Mouse (Mus musculus): ENCODE data around the gene Gm45208. TPM values are rescaled to one million over a fixed set of nuclear protein-coding genes. Genes with fewer than 3 reads are reported as not detected.
"Not testable (repeated sequence)": the region's sequence is repeated elsewhere in the genome, so short reads cannot be mapped to it uniquely, and the experiment has no call there.

The Gm45208 gene
- total RNA-seq (2021) = 0.52 TPM in 1 of 2 replicates, not detected in the other
- long read RNA-seq, experiment 1 = 0 reads
- long read RNA-seq, experiment 2, partial matches to known transcripts = 0 of 3 reads
- long read RNA-seq, experiment 2, other reads (novel, unspliced or antisense) = 3 of 3 reads

DNA sequence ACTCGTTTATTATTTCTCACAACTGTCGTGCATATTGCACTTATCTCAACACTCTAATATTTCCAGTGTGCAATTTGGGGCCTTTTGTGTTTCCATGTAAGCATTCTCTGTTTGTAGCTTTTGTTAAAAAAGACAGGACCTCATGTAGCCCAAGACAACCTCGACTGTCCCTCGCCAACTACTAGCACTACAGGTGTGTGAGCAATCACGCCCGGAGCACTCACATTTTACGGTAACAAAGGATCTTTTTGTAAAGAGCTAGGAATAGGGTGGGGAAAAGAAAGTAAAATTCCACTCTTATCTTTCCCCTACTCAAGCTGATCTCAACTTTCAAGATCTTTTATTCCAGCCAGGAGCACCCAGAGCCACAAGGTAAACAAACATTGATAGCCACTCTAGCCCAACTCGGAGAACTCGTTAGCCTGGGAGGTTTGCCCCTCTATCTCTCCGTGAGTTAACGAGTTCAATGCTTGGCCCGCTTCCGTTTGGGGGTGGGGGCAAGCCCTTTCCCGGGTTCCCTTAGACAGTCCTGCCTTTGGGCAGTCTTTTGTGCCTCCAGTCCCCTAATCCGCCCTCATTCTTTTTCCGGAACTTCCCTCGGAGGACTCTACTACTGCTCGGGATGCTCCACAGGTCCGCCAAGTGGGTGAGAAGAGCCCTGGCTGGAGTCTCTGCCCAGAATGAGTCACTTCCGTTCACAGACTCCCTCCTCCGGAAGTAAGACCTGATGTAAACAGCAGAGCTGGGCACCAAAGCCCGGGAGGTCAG is at the start of gene Gm45208:
TSS of gene Gm45208 (plus strand) at position 732 of the 768 bp plus-strand sequence.
- peak; percentile 78 for DNase-seq

DNA sequence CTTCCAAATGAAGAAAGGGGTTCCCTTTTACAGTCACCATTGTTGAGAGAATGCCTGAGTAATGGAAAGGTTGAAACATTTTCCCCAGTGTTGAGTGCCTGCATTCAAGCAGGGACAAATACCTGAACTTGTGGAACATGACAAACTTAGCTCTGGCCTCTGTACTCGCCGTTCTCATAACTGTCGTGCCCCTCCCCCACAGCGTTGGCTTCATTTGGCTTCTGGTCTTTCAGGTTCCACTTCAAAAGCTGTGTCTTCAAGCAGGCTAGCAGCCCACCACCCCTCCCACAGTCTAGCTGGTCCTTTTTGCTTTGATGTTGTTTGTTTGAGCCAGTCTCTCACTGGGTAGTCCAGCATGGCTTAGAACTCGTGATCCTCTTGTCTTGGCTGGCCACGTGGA is 49.3 kb upstream of the Gm45208 start:
- no peak for DNase-seq

- peak; percentile 60 for DNase-seq
Measured at GRCm38 (mm10) chrX:7673578-7674281, 48.3 kb upstream of the Gm45208 start.

GRCm38 (mm10) chrX:7674284-7675000 is 47.6 kb upstream of the Gm45208 start:
- peak; percentile 42 for DNase-seq

GRCm38 (mm10) chrX:7675001-7675380 is 47.1 kb upstream of the Gm45208 start:
- no peak for DNase-seq

GRCm38 (mm10) chrX:7678986-7679385 is 43.1 kb upstream of the Gm45208 start:
- no peak for DNase-seq

GRCm38 (mm10) chrX:7679405-7680056 is 42.5 kb upstream of the Gm45208 start:
- DNase-seq = peak; percentile 94

DNA sequence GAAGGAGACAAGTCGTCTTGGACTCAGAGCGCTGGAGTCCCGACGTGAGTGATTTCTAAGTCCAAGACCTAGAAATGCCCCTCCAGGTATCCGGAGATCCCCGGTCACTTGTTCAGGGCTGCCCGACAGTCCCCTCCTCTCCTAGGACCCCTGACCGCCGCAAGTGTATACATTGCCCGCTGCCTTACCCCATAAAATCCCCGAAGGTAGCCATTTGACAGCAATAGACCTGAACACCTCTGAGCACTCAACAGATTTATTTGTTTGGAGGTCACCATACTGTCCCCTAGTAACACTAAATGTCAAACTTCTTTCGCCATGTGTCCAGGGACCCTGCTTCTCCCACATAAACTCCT is 42.0 kb upstream of the Gm45208 start:
- DNase-seq = no peak

GRCm38 (mm10) chrX:7680864-7681263 is 41.2 kb upstream of the Gm45208 start, which contains the start of gene Magix:
Magix (minus strand) TSS chrX:7681251.
- DNase-seq = no peak

GRCm38 (mm10) chrX:7688321-7688720 is 33.7 kb upstream of the Gm45208 start:
- DNase-seq = no peak

DNA sequence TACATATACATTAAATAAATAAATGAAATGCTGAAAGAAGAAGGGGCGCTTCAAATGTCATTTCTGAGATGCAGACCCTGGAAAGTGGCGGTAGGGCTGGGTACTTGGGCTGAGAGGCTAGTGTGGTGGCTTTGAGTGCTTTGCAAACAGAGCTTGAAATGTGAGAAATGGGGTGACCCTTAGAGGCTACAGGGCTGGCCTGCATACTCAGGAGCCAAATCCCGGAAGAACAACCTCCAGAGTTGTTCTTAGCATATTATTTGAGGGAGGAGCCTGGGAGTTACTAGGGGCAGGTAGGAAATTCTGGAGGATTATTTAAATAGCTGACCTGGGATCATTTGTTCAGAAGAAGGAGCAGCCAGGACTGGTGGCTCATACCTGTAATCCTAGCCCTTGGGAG is 31.6 kb upstream of the Gm45208 start:
- no peak for DNase-seq

DNA sequence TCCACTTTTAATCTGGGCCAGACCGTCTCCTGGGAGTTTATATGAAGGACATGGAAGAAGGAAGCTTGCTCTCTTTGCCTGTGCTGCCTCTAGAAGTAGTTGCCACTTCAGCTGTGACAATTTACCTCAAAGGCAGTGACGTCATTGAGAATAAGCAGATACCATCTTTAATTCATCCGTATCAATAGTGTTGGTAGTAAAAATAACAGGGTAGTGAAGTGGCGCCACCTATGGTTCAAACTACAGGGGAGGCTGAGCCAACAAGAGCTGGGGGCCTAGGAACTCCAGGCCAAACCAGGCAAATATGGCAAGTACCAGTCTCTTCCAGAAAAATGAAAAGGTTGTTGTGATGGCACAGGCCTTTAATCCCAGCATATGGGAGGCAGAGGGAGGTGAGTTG is 29.2 kb upstream of the Gm45208 start:
- no peak for DNase-seq

DNA sequence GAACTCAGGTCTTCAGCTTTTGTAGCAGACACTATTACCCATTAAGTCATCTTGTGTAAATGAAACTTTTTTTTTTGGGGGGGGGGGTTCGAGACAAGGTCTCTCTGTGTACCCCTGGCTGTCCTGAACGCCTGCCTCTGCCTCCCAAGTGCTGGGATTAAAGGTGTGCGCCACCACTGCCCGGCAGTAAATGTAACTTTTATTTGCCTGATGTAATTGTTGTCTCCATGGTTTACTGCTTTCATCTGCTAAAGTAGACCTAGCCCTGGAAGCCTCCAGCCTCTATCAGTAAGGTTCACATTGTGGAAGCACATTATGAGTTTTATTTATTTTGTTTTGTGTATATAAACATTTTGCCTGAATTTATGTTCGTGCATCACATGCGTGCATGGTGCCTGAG is 25.5 kb upstream of the Gm45208 start:
- DNase-seq = no peak

- peak; percentile 87 for DNase-seq
Measured at GRCm38 (mm10) chrX:7696954-7697381, 25.1 kb upstream of the Gm45208 start, which contains the start of gene Gpkow. Gpkow (plus strand) TSS chrX:7697131.

DNA sequence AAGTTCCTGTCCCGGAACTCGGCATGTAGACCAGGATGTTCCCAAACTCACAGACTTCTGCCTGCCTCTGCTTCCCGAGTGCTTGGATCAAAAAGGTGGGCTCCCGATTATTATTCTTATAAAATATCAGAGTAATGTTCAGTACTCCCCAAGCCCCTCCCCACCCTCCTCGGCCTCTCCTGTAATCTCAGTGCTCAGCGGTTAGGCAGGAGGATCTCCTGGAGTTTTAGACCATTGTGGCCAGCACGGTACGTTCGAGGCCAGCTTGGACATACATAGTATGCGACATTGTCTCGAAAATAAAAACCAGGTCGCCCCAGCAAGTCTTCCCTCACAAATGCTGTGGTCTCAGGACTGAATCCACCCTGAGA is 8.3 kb upstream of the Gm45208 start:
- not testable (repeated sequence) for DNase-seq

GRCm38 (mm10) chrX:7714135-7714899 is 7.7 kb upstream of the Gm45208 start, which contains the start of gene Wdr45:
Wdr45 (plus strand) TSS chrX:7714333.
- peak; percentile 93 for DNase-seq

GRCm38 (mm10) chrX:7716058-7716457 is 6.0 kb upstream of the Gm45208 start:
- not testable (repeated sequence) for DNase-seq

- no peak for DNase-seq
Measured at GRCm38 (mm10) chrX:7722282-7722611, 202 bp downstream of the Gm45208 start.

DNA sequence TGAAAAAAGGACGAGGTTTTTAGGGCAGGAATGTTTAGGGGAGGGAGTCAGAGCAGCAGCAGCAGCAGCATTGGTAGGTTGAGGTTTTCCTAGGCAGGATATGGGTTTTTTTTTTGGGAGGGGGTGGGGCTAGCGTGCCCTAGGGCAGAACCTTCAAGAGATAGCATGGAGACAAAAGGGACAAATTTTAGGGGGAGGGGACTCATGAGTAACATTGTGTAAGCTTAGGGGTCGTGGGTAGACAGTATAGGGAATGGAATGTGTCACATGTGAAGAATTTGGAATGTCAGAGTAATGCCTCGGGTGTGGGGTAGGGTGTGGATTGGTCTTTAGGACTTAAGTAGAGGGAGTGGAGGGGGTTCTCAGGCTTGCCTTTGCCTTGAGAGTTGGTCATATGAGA is 646 bp downstream of the Gm45208 start:
- no peak for DNase-seq

DNA sequence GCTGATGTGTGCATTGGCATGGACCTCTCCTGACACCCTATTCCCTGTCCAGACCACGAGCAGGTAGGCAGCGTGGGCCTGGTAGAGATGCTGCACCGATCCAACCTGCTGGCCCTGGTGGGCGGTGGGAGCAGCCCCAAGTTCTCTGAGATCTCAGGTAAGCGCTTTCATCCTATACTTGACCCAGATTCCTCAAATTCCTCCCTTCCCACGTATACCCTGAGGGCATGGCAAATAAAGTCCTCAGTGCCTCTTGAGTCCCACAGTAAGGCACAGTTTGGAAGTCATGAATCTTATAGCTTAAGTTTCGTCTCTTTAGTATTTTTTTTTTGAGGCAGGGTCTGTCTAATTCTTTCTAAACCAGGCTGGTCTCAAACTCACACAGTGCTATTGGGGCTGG is 2.1 kb downstream of the Gm45208 start:
- DNase-seq = no peak

DNA sequence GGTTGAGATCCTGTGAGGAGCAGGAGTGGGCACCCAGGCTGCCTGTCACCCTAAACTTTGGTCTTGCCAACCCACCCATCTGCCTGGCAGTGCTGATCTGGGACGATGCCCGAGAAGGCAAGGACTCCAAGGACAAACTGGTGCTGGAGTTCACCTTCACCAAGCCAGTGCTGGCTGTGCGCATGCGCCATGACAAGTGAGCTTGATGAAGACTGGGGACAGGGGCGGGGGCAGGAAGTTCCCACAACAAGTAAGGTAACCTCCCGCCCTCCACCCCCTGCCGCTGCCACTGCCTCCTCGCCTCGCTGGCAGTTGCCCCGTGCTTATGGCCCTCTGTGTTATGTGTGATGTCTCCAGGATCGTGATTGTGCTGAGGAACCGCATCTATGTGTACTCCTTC is 3.8 kb downstream of the Gm45208 start:
- no peak for DNase-seq

Data from adrenal gland, postnatal 14 days (tissue).